Mouse (Mus musculus): ENCODE results near the gene Sh3pxd2a. TPM values are rescaled to one million over a fixed set of nuclear protein-coding genes. Genes with fewer than 3 reads are reported as not detected.

Gene Sh3pxd2a
- total and polyA plus RNA-seq, 3 experiments = 1.3 to 4.6 (median 3.2) TPM

GRCm38 (mm10) chr19:47419208-47419607 lies 45.0 kb downstream of the Sh3pxd2a start:
- peaks cover 0 to 50% of the 10 kb centered on the region in 2 experiments for H3K36me3 ChIP-seq (replicated peaks in 1 of 2; ENCODE audit: control insufficient read depth in 1 of 2, insufficient read depth in 1 of 2, low read length in 1 of 2)
- no peak overlapping the region for H3K4me2 ChIP-seq (ENCODE audit: insufficient read depth, low read depth, poor library complexity, severe bottlenecking)
- no peak overlapping the region for H3K27ac ChIP-seq (ENCODE audit: insufficient read depth, low read depth)
- H3K4me1 ChIP-seq (ENCODE audit: control insufficient read depth in 1 of 2, insufficient read depth in 2 of 2) = peaks cover 0 to 21% of the 10 kb centered on the region in 2 experiments; a peak in 2 of 4 replicates
- no peak for DNase-seq (ENCODE audit: extremely low read depth)
- no peak for TF ChIP-seq E2F4 (IDR thresholded peaks at IDR 0.05; ENCODE audit: insufficient replicate concordance, low read depth, low read length)
- TF ChIP-seq RAD21 (IDR thresholded peaks at IDR 0.05; ENCODE audit: low read depth, low read length) = no peak
- no peak for TF ChIP-seq ELF1 (IDR thresholded peaks at IDR 0.05; ENCODE audit: low read depth, low read length)
- no peak for TF ChIP-seq CTCF (conservative IDR thresholded peaks at IDR 0.05 in 1 of 2, IDR thresholded peaks at IDR 0.05 in 1 of 2; ENCODE audit: low read depth in 2 of 2, low read length in 2 of 2)
- no peak for TF ChIP-seq MEF2A (IDR thresholded peaks at IDR 0.05; ENCODE audit: borderline replicate concordance, low read depth, low read length)
- no peak for TF ChIP-seq PAX5 (IDR thresholded peaks at IDR 0.05; ENCODE audit: low read length)
- TF ChIP-seq MAX (IDR thresholded peaks at IDR 0.05; ENCODE audit: low read length) = no peak
- TF ChIP-seq MXI1 (IDR thresholded peaks at IDR 0.05; ENCODE audit: low read depth, low read length) = no peak
- TF ChIP-seq USF1 (IDR thresholded peaks at IDR 0.05; ENCODE audit: low read depth, low read length) = no peak
- TF ChIP-seq SIN3A (IDR thresholded peaks at IDR 0.05; ENCODE audit: low read length) = no peak
- TF ChIP-seq CHD1 (IDR thresholded peaks at IDR 0.05; ENCODE audit: low read depth, low read length) = no peak
- TF ChIP-seq TCF12 (IDR thresholded peaks at IDR 0.05; ENCODE audit: low read depth, low read length) = no peak
- no peak for TF ChIP-seq JUN (IDR thresholded peaks at IDR 0.05; ENCODE audit: insufficient read depth, low read depth, low read length)
- TF ChIP-seq NRF1 (IDR thresholded peaks at IDR 0.05; ENCODE audit: low read depth, low read length) = no peak
- TF ChIP-seq MYC (IDR thresholded peaks at IDR 0.05; ENCODE audit: low read depth, low read length) = no peak
- no peak for TF ChIP-seq EP300 (IDR thresholded peaks at IDR 0.05; ENCODE audit: low read length)
- no peak for TF ChIP-seq MAZ (IDR thresholded peaks at IDR 0.05; ENCODE audit: low read depth, low read length)
- no peak for TF ChIP-seq ETS1 (conservative IDR thresholded peaks at IDR 0.05; ENCODE audit: low read depth, low read length)
- no peaks in the 10 kb centered on the region for H3K79me2 ChIP-seq (replicated peaks; ENCODE audit: control insufficient read depth, extremely low read depth, insufficient read depth, poor library complexity, severe bottlenecking)
- no peak overlapping the region for H3K4me3 ChIP-seq (replicated peaks in 1 of 3; ENCODE audit: low read depth in 2 of 3, low read length in 2 of 3, poor library complexity in 1 of 3)
- no peaks in the 10 kb centered on the region for H3K27me3 ChIP-seq (replicated peaks)
- H3K9ac ChIP-seq (ENCODE audit: insufficient read depth, low read depth) = no peak overlapping the region
- H3K9me3 ChIP-seq (replicated peaks; ENCODE audit: low read length) = no peaks in the 10 kb centered on the region
- in situ Hi-C loops (cut with MboI; ENCODE audit: low pct_ligation_motif_present, low pct_unique_long_range_greater_than_20kb, low sequenced_read_pairs) = no loop called here
- dilution Hi-C loops (cut with MboI; ENCODE audit: extremely low pct_ligation_motif_present, extremely low pct_unique_long_range_greater_than_20kb, low sequenced_read_pairs) = no loop called here

- Histone ChIP-seq H3K9me3 (replicated peaks; ENCODE audit: low read length) (no peaks in the 10 kb centered on the region), H3K27ac (ENCODE audit: insufficient read depth, low read depth) (no peak overlapping the region), H3K36me3 (replicated peaks in 1 of 2; ENCODE audit: control insufficient read depth in 1 of 2, insufficient read depth in 1 of 2, low read length in 1 of 2) (peaks cover 0 to 32% of the 10 kb centered on the region in 2 experiments), H3K4me1 (ENCODE audit: control insufficient read depth in 1 of 2, insufficient read depth in 2 of 2) (peaks cover 0 to 36% of the 10 kb centered on the region in 2 experiments; a peak in 2 of 4 replicates), H3K4me2 (ENCODE audit: insufficient read depth, low read depth, poor library complexity, severe bottlenecking) (no peak overlapping the region), H3K9ac (ENCODE audit: insufficient read depth, low read depth) (no peak overlapping the region), H3K27me3 (replicated peaks) (no peaks in the 10 kb centered on the region), H3K4me3 (replicated peaks in 1 of 3; ENCODE audit: low read depth in 2 of 3, low read length in 2 of 3, poor library complexity in 1 of 3) (no peak overlapping the region), H3K79me2 (replicated peaks; ENCODE audit: control insufficient read depth, extremely low read depth, insufficient read depth, poor library complexity, severe bottlenecking) (no peaks in the 10 kb centered on the region)
- TF ChIP-seq MAX (IDR thresholded peaks at IDR 0.05; ENCODE audit: low read length) = no peak
- TF ChIP-seq MAZ (IDR thresholded peaks at IDR 0.05; ENCODE audit: low read depth, low read length) = no peak
- TF ChIP-seq KAT2A (IDR thresholded peaks at IDR 0.05; ENCODE audit: insufficient replicate concordance, low read length) = no peak
- TF ChIP-seq SMC3 (IDR thresholded peaks at IDR 0.05; ENCODE audit: low read depth, low read length) = no peak
- TF ChIP-seq TBP (conservative IDR thresholded peaks at IDR 0.05; ENCODE audit: low read depth, low read length) = no peak
- dilution Hi-C loops (cut with MboI; ENCODE audit: extremely low pct_ligation_motif_present, extremely low pct_unique_long_range_greater_than_20kb, low sequenced_read_pairs) = no loop called here
- no peak for DNase-seq (ENCODE audit: extremely low read depth)
- in situ Hi-C loops (cut with MboI; ENCODE audit: low pct_ligation_motif_present, low pct_unique_long_range_greater_than_20kb, low sequenced_read_pairs) = no loop called here
These were observed 48.0 kb downstream of the Sh3pxd2a start for GRCm38 (mm10) chr19:47416161-47416560.

Measured in CH12.LX (cell line).